Mouse (Mus musculus) ES-CJ7 (cell line): ENCODE results near the gene Chmp5.
"Not testable (repeated sequence)": the region's sequence is repeated elsewhere in the genome, so short reads cannot be mapped to it uniquely, and the experiment has no call there.

Experiments
- DNase-seq: peaks from one replicate; pipeline ENCODE4 v3.0.0; 2011; ENCODE audit warnings: low read depth, low spot score

The Chmp5 gene

DNA sequence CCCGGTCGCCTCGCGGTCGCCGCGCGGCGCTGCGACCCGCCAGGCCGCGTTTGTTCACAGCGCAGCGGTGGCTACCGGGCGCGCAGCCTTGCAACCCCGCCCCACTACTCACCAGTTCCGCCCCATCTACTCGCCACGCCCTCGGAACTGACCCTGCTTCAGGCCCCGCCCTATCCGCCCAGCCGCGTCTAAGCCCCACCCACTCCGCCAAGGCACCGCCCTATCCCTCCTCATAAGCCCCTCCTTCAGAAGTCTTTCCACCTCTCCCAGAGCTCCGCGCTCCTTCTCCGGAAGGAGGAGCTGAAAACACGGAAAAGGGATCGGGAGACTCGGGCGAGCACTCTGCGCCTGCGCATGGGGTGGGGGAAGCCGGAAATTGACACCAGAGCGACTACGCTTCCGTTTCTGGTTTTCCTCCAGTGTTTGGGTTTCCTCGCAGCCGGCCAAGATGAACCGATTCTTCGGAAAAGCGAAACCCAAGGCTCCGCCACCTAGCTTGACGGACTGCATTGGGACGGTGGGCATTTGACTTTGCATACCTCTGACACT, at the start of gene Chmp5, which contains the start of gene Bag1:
Gene Chmp5, plus strand, starts transcription at position 248 of the 549 bp plus-strand sequence.
Gene Bag1, minus strand, starts transcription at position 135 of the 549 bp plus-strand sequence.
- peak; percentile 99 for DNase-seq

DNA sequence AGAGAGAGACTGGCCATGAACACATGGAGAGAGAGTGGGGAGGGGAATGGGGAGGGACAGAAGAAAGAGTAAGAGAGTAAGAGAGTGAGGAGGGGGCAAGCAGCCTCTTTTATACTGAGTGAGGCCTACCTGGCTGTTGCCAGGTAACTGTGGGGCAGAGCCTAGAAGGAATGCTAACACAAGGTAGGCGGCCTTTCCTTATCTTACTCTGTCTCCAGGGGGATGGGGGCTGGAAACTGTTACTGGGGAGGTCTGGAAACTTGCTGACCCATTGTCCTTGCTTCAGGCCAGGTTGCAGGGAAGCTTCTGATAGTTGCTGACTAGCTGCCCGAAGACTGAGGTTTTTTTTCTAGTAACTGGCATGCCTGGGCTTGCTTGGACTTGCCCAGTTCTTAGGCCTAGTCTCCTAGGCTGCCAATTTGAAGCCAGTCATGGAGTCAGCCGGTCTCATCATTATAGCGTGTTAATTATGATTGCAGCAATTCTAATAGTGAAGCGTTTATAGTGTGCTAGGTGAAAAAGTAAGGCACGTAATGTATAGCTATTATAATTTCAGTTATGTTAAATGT, 49.6 kb upstream of the Chmp5 start:
- peak; percentile 59 for DNase-seq

GRCm38 (mm10) chr4:40899264-40899663, 48.9 kb upstream of the Chmp5 start:
- no peak for DNase-seq

- no peak for DNase-seq
Measured at GRCm38 (mm10) chr4:40900071-40900470, 48.1 kb upstream of the Chmp5 start.

DNA sequence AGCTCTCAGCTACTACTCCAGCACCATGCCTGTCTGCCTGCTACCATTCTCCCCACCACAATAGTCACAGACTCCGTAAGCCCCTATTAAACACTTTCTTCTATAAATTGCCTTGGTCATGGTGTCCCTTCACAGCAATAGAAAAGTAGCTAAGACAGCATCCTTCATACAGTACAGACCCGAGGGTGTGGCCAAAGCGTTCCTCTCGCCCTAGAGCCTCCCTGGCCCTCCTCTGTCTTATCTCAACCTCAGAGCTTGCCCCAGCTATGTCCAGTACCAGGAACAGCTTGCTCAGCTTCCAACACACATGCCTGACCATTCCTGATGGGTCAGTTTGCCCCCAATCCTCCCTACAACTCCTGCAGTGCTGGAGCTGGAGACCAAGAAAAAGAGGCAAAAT, 47.6 kb upstream of the Chmp5 start:
- DNase-seq: no peak

- DNase-seq: peak; percentile 48
Measured at GRCm38 (mm10) chr4:40906298-40906697, 41.9 kb upstream of the Chmp5 start.

DNA sequence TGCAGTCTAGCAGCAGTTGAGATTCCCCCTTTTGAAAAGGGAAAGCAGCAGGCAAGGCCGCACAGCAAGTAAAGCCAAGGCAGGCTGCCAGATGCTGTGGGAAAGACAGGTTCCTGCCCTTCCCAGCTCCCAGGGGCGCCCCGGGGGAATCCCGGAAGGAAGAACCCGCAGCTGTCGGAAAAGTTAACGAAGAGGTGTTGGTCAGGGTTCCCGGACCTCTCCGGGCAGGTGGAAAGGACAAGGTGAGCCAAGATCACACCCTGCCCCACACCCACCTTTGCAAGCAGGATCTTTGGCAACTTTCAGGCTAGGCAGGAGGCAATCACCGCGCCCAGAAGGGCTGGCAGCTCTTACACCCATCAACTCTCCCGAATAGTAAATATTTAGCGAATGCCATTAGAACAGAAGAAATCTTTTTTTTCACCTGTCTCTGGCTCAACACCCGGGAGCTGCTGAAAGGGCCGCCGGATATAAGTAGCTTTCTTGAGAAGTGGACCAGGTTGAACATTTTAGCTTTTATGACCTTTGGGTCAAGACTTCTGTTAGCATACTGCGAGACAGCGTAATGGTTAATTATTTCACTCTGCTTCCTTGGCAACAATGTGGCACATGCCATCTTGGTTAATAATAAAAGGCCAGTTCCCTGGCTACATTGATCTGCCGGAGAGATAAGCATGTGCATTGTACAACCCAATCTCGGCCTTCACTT, 39.8 kb upstream of the Chmp5 start:
- DNase-seq: peak; percentile 29

DNA sequence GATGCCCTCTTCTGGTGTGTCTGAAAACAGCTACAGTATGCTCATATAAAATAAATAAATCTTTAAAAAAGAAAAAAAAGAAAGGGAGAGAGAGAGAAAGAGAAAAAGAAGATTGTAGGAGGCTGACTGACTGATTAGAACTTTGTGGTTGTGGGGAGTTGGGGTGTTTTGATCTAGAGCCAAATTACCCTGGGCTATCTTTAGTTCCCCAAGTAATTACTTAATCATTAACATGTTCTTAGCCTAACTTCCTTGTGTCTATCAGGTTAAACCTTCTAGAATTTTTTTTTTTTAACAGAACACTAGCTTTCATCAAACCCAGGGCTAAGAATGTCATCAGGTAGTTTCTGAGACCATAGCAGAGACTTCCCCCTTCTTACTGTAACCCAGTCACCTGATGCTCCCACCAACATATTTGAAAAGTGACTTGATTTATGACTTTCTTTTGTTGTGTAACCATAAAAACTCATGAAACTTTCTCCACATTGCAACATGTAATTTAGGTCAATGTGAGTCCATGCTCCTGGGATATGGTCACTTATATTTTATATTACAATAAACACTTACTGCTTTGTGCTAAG, 33.8 kb upstream of the Chmp5 start:
- no peak for DNase-seq

DNA sequence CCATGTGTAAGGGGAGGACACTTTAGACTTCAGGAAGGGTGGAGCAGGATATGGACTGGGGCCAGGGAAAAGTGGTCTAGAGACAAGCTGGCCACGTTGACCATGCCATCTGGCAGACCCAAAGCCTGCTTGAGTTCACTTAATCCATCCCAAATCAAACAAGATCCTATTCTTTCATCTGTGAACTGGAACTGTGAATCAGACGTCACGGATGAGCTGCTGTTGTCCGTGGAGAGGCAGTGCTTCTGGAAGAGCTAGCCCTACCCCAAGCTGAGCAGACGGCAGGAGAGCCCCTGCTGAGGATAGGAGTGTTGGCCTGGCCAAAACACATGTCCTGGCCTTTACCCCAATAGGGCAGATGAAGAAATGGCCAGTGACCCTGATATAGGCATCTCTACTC, 32.3 kb upstream of the Chmp5 start:
- no peak for DNase-seq

DNA sequence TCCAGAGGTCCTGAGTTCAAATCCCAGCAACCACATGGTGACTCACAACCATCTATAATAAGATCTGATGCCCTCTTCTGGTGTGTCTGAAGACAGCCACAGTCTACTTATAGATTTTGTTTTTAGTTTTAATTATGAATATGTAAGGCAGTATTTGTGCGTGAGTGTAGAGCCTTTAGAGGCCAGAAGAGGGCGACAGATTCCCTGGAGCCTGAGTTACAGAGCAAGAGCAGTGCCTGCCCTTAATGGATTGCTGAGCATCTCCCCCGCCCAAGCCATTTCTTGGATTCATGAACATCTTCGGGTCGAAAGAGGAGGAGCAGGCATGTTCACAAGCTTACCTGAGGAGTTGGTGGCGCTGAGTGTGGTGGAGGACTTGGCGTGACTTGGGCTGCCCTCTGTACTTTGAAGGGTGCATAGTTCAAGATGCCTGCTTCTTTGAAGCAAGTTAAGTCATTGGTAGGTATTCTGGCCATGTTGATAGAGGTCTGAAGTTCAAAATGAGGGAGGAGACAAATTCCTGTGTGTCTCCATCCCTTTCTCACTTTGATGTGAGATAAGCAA, 31.5 kb upstream of the Chmp5 start:
- peak; percentile 44 for DNase-seq

DNA sequence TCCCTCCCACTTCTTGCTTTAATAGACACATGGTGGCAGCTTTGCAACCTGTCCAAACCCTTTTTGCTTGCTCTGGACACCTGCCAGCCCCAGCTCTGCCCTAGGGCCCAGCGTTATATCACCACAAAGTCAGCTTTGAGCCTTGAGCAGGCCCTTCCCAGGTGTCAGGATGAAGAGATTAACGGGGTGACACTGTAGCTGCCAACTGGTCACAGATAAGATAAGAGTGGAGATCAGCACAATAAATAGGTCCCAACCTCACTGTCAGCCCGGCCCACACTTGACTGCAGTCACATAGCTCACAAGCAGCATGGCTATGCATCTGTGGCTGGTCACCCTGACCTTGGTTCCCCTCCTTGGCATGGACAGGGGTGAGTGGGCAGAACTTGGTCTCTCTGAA, 28.4 kb upstream of the Chmp5 start, which contains the start of gene Spink4:
Gene Spink4, plus strand, starts transcription at position 268 of the 400 bp plus-strand sequence.
- DNase-seq: no peak

- no peak for DNase-seq
Measured at GRCm38 (mm10) chr4:40920576-40920975, 27.6 kb upstream of the Chmp5 start.

DNA sequence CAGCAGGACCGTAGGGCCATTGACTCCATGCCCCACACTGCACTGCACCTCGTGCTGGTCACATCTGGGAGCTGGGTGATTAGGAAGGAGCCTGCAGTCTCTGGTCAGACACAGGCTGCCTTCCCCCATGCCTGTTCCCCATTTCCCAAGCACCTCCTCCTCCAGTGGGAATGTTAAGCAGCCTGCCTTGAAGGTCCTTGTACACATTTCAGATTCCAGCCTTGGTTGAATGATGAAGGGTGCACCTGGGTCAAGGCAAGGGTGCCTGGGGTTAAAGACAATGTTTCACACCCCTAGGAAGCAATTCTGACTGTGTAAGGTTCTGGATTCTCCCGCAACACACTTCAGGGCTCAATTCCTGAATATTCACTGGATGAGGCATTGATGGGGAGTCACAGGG, 26.9 kb upstream of the Chmp5 start:
- DNase-seq: no peak

- peak; percentile 32 for DNase-seq
Measured at GRCm38 (mm10) chr4:40923087-40923651, 25.0 kb upstream of the Chmp5 start.

DNA sequence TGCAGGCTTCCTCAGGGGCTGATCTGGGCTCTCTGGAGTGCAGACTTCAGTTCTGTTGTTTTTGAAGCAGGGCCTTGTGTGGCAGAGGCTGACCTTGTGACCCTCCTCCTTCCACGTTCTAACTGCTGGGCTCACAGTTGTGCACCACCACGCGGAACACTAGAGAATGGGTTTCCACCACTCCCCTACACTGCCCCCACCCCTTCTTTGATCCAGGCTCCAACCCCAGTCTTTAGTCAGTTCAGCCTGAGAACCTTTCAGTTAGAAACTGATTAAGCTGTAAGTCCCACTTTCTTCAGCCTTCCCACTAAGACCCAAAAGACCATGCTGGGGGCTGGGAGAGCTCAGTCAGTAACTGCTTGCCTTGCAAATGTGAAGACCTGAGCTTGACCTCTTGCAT, 22.6 kb upstream of the Chmp5 start:
- DNase-seq: no peak

GRCm38 (mm10) chr4:40929046-40929445, 19.2 kb upstream of the Chmp5 start:
- DNase-seq: no peak

DNA sequence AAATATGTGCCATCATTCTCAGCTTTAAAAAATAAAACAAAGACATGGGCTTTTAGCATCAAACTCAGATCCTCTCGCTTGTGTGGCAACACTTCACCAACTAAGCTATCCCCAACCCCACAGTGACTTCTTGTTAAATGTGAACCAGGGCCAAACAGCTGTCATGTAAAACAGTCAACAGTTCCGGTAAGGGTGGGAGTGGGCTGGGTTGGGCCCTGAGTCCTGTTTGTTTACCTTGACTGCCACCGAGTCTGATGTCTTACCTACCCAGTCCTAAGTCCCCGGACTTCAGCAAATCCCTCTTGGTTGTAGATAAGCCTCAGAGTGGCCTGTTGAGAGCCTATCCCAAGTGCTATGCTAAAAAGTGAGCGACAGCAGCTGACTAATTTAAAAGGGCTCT, 14.5 kb upstream of the Chmp5 start:
- peak; percentile 37 for DNase-seq

- not testable (repeated sequence) for DNase-seq
Measured at GRCm38 (mm10) chr4:40934369-40934768, 13.8 kb upstream of the Chmp5 start.

DNA sequence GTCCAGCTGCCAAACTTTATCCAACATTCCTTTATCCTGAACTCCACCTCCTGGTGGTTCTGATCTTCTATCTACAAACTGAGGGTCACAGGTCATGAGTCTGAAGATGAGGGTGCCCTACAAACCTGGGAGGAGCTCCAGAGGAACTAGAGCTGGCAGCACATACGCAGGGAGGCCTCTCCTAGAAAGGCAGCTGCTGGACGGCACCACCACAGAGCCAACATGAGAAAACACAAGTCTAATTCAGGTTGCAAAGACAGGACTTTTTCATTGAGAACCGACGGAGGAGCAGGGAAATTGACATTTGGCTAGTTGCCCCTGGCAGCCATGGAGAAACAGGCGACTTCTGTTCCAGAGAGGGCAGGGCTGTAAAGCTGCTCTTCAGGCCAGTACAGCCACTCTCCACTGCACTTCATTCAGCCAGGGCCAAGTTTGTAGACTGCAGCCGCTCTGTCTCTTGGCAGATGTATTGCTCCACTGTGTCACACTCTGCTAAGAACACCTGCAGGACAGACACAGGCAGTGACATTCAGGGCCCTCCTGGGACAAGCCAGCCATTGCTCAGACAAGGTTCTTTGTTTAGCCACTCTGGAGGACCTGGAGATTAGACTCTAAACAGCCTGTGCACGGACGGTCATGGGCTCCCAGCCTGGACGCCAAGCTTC, 11.9 kb upstream of the Chmp5 start:
- DNase-seq: no peak

GRCm38 (mm10) chr4:40938793-40939192, 9.4 kb upstream of the Chmp5 start:
- DNase-seq: no peak

GRCm38 (mm10) chr4:40943651-40944050, 4.6 kb upstream of the Chmp5 start:
- DNase-seq: peak; percentile 28
